Mouse (Mus musculus) mature B cell (primary cell): ENCODE measurements around the gene Cep350.

Source experiments
- in situ Hi-C: fragments of 300-500 bp; cut with MboI; formaldehyde crosslinking; loops from 2 replicates; pipeline ENCODE4 v1.14.3; 2019

Gene Cep350

DNA sequence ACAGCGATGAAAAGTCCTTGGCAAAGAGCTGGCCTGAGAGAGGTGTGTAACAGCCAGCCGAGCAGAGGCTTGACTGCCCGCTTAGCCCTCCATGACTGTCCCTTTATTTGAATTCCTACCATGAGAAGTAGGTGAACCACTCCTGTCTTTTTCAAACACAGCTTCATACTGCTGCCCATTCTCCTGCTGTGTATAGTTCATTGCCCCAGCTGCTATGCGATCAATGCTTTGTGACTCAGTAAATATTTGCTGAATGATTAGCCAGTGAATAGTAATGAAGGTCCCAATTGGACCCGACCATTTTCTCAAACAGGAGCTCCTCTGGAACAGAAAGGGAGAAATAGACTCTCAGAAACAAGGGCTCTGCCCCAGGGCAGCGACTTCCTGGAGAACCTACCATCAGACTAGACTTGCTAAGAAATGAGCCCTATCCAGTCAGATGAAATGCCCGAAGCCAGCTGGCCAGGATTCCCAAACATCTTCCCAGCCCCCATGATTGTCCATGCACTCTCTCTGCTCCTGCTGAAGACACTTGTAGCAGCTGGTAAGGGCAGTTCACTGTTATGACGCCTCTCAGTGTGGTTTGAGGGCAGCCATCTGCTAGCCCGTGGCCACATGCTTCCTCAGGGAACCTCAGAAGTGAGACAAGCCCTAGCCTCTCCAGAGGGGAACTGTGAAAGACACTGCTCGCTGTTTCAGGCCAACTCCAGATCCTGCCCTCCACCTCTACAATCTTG lies 163.2 kb downstream of the Cep350 start:
- in situ Hi-C loops, result no loop called here

DNA sequence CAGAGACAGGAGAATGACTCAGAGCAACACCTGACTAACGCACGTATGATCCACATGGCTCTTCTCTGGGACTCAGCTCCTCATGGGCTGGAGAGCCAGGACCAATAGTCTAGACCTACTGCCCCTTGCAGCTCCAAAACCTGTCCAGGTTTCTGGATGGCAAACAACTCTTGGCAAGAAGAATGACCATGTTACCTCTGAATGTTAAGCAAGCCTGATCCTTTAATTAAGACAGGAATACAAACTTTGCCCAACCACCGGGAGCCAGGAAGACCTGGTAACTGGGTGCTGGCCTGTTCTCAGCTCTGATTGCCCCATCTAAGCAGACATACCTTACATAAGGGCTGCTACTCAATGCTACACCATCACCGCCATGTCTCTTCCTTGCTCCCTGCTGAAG lies 164.8 kb downstream of the Cep350 start:
- in situ Hi-C loops, result no loop called here

DNA sequence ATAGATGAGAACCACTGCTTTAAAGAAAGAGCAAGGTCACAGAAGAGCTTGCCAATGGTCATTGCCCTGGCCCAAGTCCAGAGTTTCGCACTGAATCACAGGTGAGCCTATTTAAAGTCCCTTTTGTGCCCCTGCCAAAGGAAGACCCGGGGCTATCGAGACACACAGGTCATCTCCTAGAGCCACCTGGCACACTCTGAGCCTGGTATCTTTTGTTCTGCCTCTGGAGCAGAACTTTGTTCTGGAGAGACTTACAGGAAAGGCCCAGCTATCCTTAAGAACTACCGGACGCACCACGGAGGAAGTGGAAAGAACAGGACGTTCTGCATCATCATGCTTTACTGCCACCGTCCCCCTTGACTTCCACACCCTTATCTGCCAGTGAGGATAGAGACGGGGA lies 167.4 kb downstream of the Cep350 start:
- in situ Hi-C loops, result no loop called here

DNA sequence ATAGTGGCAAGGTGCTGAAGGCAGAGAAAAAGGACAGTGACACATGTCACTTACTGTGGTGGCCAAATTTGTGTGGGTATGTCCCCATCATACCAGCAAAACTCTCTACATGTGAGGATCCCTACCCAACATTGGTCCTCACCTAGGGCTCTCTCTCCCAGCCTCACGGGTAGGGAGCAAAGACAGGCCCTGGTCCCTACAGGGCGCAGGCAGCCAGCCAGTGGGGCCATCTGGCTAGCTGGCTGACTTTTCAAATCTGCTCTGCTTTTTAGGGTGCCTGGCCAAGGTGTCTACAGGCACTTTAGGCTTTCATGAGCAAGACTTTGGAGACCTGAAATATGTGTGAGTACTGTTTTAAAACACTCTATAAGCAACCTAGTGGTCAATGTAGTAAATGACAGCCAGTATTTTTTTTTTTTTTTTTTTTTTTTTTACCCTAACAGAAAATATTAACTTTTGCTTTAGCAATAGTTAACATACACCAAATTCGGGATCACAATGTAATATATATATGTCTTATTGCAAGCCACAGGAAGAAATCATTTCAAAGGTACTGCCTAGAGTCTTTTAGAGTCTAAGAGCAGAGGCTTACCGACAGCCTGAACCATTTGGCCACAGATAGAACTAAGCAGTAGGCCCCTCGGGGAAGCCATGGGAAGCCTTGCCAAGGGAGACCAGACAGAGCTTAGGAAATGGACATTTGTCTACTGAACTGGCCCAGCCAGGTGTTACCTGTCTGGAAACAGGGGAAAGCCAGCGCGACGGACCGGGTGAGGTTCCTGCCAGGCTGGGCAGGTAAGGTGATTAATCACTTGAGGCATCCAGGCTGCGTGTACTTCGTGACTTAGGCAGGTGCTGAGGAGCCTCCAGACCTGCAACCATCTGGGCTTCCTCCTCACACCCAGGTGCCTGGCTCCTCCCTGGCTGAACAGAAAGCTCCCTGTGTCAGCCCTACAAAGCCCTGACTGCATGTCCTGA lies 171.8 kb downstream of the Cep350 start:
- in situ Hi-C loops, result no loop called here

DNA sequence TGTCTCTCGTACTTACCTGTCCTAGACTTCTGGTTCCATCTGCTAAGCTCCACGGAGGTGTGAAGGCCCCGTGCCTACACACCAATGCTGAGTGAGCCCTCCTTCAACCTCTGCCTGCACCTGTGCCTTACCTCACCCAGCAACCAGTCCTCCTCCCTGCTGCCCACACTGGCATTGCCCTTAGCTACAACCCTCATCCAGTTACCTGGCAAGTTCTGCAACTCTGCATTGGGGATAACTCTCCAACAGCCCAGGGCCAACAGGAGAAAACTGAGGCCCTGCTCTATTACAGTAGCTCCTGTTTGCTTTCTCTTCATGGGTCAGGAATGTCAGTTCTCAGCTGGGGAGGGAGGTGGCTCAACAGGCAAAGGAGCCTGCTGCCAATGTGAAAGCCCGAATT lies 175.1 kb downstream of the Cep350 start:
- in situ Hi-C loops, result no loop called here

DNA sequence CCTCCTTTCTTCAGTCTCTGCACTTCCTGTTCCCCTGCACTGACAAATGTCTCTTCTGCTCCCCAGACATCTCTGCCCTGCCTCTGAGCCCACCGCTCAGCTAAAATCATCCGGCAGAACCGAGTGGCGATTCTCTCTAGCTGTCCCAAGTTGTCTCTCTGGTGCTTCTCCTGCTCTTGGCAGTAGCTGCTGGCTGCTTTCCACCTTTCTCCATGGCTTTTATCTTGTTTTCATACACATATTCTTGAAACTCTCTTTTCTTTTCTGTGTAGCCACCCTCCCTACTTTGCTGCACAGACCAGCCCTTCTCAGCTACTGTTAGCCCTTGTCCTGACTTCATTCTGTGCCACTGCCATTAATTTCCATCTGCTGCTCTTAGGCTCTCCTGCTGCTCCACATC lies 175.6 kb downstream of the Cep350 start:
- in situ Hi-C loops, result no loop called here

DNA sequence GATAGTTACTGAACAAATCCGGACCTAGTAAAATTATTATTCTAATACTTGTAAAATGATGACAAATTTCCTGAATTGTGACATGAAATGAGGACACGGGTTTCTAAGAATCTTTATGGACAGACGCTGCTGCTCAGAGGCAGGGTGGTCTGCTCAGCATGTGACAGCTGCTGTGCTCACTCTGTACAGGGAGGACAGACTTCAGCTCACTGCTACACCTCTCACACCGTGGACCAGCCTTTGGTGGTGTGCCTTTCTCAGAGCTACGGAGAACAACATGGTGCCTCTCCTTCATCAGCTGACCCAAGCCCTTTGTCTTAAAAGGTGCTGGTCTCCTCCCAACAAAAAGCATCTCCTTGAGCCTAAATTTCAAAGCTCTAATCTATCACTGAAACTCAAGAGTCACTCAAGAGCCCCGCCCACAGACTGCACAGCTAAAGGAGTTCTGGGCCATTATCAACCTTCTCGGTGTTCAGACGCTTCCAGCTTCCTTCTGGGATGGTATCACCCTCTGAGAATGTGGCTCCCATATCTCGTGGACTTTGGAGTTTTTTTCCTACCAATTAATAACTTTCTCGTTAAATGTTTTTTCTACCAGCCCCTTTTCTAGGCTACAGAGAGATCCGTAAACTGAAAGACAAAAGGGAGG lies 176.2 kb downstream of the Cep350 start:
- in situ Hi-C loops, result no loop called here

DNA sequence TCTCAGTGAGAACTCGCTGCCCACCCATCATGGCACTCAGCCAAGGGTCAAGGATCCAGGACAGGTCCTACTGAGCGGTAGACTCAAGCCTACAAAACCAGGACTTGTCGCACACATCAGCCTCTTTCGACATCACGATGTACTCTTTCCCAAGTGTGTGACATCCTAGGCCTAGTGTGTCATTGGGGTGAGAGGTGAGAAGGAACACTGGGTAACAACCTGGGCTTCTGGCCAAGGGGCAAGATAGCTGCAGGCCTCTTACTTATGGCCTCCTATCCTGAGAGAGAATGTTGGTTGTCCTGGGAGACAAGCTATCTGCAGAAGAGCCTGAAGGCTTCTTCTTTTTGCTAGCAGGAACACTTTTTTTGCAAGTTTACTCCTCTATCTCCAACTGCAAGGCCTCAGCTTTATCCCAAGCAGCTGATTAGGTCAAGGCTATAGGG lies 177.2 kb downstream of the Cep350 start:
- in situ Hi-C loops, result no loop called here
